Mouse (Mus musculus) layer of hippocampus, postnatal 36 days (tissue): ENCODE measurements around the gene Il17rc. TPM values are rescaled to one million over a fixed set of nuclear protein-coding genes. Genes with fewer than 3 reads are reported as not detected.
A peak's percentile ranks its signal among the peaks of the same experiment; 100 is the strongest.

Experiments used
- DNase-seq, 2 experiments: peaks; one replicate each; pipeline ENCODE4 v3.0.0; 2022
- total RNA-seq, 2 experiments: library from RNA; stranded (reverse); gene quantifications; 2 replicates each; pipeline ENCODE4 v1.2.3; 2021

Gene Il17rc
- 1 to 10 TPM; 6.4 to 9.7 TPM for total RNA-seq

DNA sequence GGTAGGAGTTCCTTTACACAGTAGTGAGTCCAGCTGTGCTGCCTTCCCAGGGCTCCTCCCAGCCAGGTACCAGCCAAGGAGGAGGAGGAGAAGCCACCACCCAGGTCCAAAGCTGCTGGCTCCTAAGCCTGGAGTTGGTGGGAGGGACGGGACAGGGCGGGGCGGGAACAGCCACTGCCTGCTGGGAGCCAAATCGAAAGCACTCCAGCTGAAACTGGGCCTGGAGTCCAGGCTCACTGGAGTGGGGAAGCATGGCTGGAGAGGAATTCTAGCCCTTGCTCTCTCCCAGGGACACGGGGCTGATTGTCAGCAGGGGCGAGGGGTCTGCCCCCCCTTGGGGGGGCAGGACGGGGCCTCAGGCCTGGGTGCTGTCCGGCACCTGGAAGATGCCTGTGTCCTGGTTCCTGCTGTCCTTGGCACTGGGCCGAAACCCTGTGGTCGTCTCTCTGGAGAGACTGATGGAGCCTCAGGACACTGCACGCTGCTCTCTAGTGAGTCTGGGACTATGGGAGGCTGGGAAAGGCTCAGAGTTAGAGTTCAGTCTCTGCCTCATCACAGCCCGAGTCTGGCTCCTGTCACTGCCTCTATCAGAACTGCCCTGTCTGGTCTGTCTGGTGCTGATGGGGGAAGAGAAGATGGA, at the start of gene Il17rc:
Il17rc (plus strand) TSS at position 131 of the 640 bp plus-strand sequence.
- DNase-seq = no peak

- no peak for DNase-seq
These were observed 48.2 kb upstream of the Il17rc start for GRCm38 (mm10) chr6:113423000-113423399.

DNA sequence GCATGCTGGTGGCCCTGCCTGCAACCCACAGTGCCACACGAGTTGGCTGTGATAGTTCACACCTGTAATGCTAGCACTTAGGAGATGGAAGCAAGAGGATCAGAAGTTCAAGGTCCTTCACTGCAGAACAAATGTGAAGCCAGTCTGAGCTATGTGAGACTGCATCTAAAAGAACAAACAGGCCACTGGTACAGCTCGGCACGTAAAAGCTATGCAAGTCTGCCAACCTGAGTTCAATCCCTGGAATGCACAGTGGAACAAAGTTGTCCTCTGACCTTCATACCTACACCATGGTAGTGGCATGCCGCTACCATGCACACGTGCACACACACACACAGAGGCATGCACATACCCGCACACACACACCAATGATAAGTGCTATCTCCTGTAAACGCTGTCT, 47.0 kb upstream of the Il17rc start:
- DNase-seq = no peak

DNA sequence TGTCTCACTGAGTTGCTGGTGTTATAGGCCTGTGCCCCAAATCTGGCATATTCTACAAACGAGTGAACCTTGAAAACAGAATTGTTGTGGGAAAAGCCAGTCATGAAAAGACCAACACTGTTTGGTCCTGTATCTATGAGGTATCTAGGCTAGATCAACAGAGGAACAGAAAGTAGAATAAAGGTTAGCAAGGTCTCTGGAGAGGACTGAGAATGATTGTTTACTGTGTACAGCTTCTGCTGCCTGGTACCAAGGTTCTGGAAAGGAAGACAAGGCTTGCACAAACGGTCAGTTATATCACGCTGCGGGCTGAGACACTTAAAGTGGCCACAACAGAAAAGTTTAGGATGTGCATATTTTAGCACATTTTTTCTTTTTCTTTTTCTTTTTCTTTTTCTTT, 44.5 kb upstream of the Il17rc start:
- DNase-seq = no peak

GRCm38 (mm10) chr6:113427397-113427796, 43.8 kb upstream of the Il17rc start:
- no peak for DNase-seq

- no peak for DNase-seq
These were observed 43.2 kb upstream of the Il17rc start for GRCm38 (mm10) chr6:113428006-113428405.

- no peak for DNase-seq
These were observed 41.3 kb upstream of the Il17rc start for GRCm38 (mm10) chr6:113429965-113430364.

GRCm38 (mm10) chr6:113430846-113431245, 40.4 kb upstream of the Il17rc start:
- no peak for DNase-seq

DNA sequence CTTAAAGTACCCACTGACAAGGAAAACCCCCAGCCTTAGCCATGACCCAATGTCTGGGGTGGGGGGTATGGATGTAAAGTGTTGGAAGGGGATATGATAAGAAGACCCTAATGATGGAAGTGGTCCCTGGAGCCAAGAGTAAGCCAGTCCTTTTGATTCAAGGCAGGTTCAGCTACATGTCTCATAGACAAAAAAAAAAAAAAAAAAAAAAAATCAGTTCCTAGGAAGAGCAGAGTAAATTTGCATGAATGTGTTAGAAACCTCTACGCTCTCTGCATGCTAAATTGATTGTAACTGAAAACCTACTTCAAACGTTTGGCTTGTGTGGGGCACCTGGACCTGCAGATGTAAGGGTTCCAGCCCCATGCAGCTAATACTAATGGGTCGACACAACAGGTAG, 39.4 kb upstream of the Il17rc start:
- DNase-seq = no peak

DNA sequence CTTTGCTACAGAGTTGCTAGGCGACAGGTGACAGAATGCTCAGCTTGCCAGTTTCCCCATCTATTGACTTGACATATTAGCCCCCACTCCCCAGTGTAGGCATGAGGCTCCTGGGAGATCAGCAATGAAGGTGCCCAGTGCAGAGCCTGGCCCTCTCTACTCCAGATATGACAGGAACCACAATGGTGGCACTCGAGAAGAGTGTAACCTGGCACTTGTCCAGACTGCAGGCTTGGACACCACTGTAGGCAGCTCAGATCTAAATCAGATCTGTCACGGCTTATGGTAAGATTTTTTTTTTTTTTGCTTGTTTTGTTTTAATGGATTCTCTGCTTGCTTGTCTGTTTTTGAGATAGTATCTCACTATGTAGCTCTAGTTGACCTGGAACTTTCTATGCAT, 37.6 kb upstream of the Il17rc start:
- DNase-seq = no peak

- DNase-seq = no peak
These were observed 36.5 kb upstream of the Il17rc start for GRCm38 (mm10) chr6:113434691-113435090.

- DNase-seq = no peak
These were observed 35.5 kb upstream of the Il17rc start, which contains the start of gene Cidec for GRCm38 (mm10) chr6:113435664-113436205. Gene Cidec, minus strand, starts transcription at chr6:113435760.

GRCm38 (mm10) chr6:113437135-113437534, 34.1 kb upstream of the Il17rc start:
- no peak for DNase-seq

GRCm38 (mm10) chr6:113438721-113439430, 32.4 kb upstream of the Il17rc start:
- DNase-seq = no peak

GRCm38 (mm10) chr6:113440686-113441085, 30.5 kb upstream of the Il17rc start:
- DNase-seq = no peak

DNA sequence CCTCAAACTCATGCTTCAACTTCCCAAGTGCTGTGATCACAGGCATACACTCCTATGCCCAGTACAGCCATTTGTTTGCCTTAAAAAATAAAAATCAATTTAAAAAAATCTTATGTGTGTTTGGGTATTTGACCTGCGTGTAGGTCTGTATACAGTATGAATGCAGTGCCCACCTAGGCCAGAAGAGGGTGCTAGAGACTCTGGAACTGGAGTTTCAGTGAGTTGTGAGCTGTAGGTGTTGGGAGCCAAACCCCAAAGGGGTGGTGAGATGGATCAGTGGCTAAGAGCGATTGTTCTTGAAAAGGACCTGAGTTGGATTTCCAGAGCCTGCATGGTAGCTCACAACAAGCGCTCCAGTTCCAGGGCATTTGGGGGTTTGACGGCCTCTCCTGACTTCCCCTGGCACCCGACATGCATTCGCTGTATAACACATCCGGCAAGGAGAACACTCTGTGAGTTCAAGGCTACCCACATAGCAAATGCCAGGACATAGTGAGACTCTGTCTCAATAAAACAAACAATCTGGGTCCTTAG, 30.0 kb upstream of the Il17rc start:
- peak in 1 of 2 experiments; percentile 57 for DNase-seq

GRCm38 (mm10) chr6:113442087-113442441, 29.2 kb upstream of the Il17rc start:
- DNase-seq = no peak

DNA sequence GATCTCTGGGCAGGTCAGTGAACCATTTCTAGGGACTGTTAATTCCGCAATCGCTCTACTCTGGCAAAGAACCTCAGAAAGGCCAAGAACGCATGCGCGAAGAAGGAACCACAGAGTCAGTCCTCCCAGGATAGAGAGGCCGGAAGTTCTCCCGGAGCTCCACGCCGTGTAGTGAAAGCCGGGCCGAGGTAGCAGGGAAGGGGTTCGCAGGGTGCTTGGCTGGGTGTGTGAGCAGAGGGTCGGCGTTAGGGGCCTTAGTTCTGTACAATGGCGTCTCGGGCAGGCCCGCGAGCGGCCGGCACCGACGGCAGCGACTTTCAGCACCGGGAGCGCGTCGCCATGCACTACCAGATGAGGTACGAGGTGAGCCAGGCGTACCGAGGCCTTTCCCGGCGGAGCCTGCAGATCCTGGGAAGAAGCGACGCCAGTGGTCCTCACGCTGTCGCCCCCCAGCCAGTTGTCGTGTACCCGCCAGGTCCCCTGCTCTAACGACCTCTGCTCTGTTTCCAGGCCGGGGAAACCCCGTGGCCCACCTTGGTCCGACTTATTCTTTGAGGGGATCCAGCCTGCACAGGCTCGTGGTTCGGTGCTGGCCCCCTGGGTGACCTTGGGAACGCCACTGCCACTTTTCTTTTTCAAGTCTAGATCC, 28.7 kb upstream of the Il17rc start, which contains the start of gene Jagn1:
Jagn1 (plus strand) TSS at position 128 of the 649 bp plus-strand sequence.
- DNase-seq = peak; percentile 89 to 94

GRCm38 (mm10) chr6:113443091-113443490, 28.1 kb upstream of the Il17rc start:
- DNase-seq = no peak

DNA sequence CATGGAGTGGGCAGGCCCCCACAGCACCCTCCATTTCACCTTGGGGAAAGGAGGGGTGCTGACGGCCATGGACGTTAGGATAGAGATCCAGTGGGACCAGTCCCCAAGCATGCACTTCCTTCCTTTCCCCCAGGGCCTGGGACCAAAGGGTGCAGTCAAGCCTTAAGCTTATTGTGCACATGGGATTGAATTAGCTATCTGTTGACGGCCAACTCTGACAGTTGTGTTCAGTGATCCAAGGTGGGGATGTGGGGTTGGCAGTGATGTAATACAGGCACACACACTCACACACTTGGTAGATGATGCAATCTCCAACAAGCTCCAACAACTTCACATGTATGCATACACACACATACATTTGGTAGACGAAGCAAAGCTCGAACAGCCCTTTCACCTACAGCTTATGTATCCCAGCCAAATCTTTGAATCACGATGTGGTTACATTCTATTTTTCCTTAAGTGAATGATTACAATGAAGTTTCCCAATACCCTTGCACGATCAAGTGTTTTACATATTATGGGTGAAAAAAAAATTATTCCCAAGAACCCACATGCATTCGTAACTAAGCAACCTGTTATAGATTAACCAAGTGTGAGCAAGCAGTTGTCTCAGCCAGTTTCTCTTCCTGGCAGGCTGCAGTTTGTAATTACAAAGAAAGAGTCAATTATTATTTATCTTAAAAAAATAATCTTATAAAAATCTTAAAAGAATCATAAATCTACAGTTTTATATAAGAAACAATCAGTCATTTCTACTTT, 26.8 kb upstream of the Il17rc start:
- DNase-seq = no peak

GRCm38 (mm10) chr6:113447639-113448038, 23.6 kb upstream of the Il17rc start:
- DNase-seq = no peak

GRCm38 (mm10) chr6:113451839-113452238, 19.4 kb upstream of the Il17rc start:
- no peak for DNase-seq
